Mouse (Mus musculus) heart, adult 8-10 months (tissue): ENCODE data around the gene Ccdc159. TPM values are rescaled to one million over a fixed set of nuclear protein-coding genes. Genes with fewer than 3 reads are reported as not detected.

Experiments used
- DNase-seq: peaks from one replicate; pipeline ENCODE4 v3.0.0; 2022; ENCODE audit warnings: low spot score
- total RNA-seq, 4 experiments: library from RNA; stranded (reverse); gene quantifications; 2 replicates each; pipeline ENCODE4 v1.2.4; 2022

Ccdc159 gene
- total RNA-seq, 4 experiments from 2014 or later, result 4.9 to 7.4 (median 5.6) TPM

GRCm38 (mm10) chr9:21961366-21961980 lies 34.2 kb downstream of the Ccdc159 start:
- DNase-seq, result no peak

- DNase-seq, result no peak
Measured at GRCm38 (mm10) chr9:21962010-21962409, 34.7 kb downstream of the Ccdc159 start.

- peak; percentile 58 for DNase-seq
Measured at GRCm38 (mm10) chr9:21962416-21963059, 35.3 kb downstream of the Ccdc159 start.

GRCm38 (mm10) chr9:21963417-21963816 lies 36.1 kb downstream of the Ccdc159 start, which contains the start of gene Epor:
TSS of gene Epor (minus strand) at chr9:21963506.
- DNase-seq, result peak; percentile 65

GRCm38 (mm10) chr9:21968883-21969282 lies 41.6 kb downstream of the Ccdc159 start:
- no peak for DNase-seq

- DNase-seq, result no peak
Measured at GRCm38 (mm10) chr9:21969304-21969703, 42.0 kb downstream of the Ccdc159 start.

- DNase-seq, result no peak
Measured at GRCm38 (mm10) chr9:21976626-21977175, 49.4 kb downstream of the Ccdc159 start.

GRCm38 (mm10) chr9:21977331-21977730 lies 50.1 kb downstream of the Ccdc159 start:
- DNase-seq, result no peak

GRCm38 (mm10) chr9:21977972-21978371 lies 50.7 kb downstream of the Ccdc159 start:
- peak; percentile 31 for DNase-seq

- no peak for DNase-seq
Measured at GRCm38 (mm10) chr9:21978398-21979128, 51.3 kb downstream of the Ccdc159 start.

GRCm38 (mm10) chr9:21983911-21984310 lies 56.6 kb downstream of the Ccdc159 start:
- no peak for DNase-seq

Other genes starting within 250 kb of the Ccdc159 start
- 1 to 10 TPM; 2.3 to 3.8 (median 3.0) TPM for gene Ldlr, start 204.0 kb upstream of the Ccdc159 start, total RNA-seq
- gene Spc24, start 167.2 kb upstream of the Ccdc159 start, total RNA-seq, result 1 to 10 TPM; 5.6 to 8.6 (median 7.7) TPM
- gene Kank2, start 128.7 kb upstream of the Ccdc159 start, total RNA-seq, result 10 to 100 TPM; 64.2 to 67.2 (median 65.6) TPM
- under 1 TPM in 1 of 4 experiments, not detected in 3; 0.38 TPM for gene Angptl8, start 92.0 kb upstream of the Ccdc159 start, total RNA-seq
- 10 to 100 TPM; 27.3 to 35.7 (median 30.7) TPM for gene Dock6, start 74.8 kb upstream of the Ccdc159 start, total RNA-seq
- gene Rab3d, start 9.3 kb upstream of the Ccdc159 start, total RNA-seq, result 10 to 100 TPM; 13.2 to 16.4 (median 15.4) TPM
- 10 to 100 TPM; 80.1 to 91.4 (median 86.9) TPM for gene Tmem205, start 85 bp downstream of the Ccdc159 start, total RNA-seq
- 1 to 10 TPM; 2.1 to 3.8 (median 3.2) TPM for gene Plppr2, start 9.6 kb downstream of the Ccdc159 start, total RNA-seq
- 1 to 10 TPM; 8.5 to 8.9 (median 8.7) TPM for gene Swsap1, start 28.3 kb downstream of the Ccdc159 start, total RNA-seq
- gene Epor, start 36.0 kb downstream of the Ccdc159 start, total RNA-seq, result 1 to 10 TPM; 1.6 to 2.9 (median 2.3) TPM
- gene Rgl3, start 62.0 kb downstream of the Ccdc159 start, total RNA-seq, result 1 to 10 TPM; 4.1 to 5.9 (median 4.3) TPM
- not detected for gene Ccdc151, start 75.2 kb downstream of the Ccdc159 start, total RNA-seq
- 10 to 100 TPM; 61.9 to 67.3 (median 65.5) TPM for gene Prkcsh, start 75.3 kb downstream of the Ccdc159 start, total RNA-seq
- gene Elavl3, start 124.6 kb downstream of the Ccdc159 start, total RNA-seq, result under 1 TPM; 0.08 to 0.25 (median 0.11) TPM
- under 1 TPM in 1 of 4 experiments, not detected in 3; 0.66 TPM for gene Gm49318, start 143.8 kb downstream of the Ccdc159 start, total RNA-seq
- gene Zfp653, start 143.9 kb downstream of the Ccdc159 start, total RNA-seq, result 1 to 10 TPM; 3.0 to 5.0 (median 4.7) TPM
- gene Ecsit, start 158.0 kb downstream of the Ccdc159 start, total RNA-seq, result 100 to 1,000 TPM; 101 to 109 (median 106) TPM
- 1 to 10 TPM; 3.4 to 8.7 (median 6.1) TPM for gene Cnn1, start 171.7 kb downstream of the Ccdc159 start, total RNA-seq
- 10 to 100 TPM; 34.9 to 42.6 (median 39.3) TPM for gene Elof1, start 189.7 kb downstream of the Ccdc159 start, total RNA-seq
- 1 to 10 TPM in 3 of 4 experiments, under 1 TPM in 1; 0.98 to 1.6 (median 1.2) TPM for gene Acp5, start 208.2 kb downstream of the Ccdc159 start, total RNA-seq
- 10 to 100 TPM; 48.6 to 53.6 (median 50.1) TPM for gene Pigyl, start 229.4 kb downstream of the Ccdc159 start, total RNA-seq